Mouse (Mus musculus) brain, embryonic 14.5 days (tissue): ENCODE measurements around the gene Pak6.

Experiments used
- CTCF ChIP-seq: fragments of 200-500 bp; IDR thresholded peaks from 2 replicates; pipeline ENCODE4 v1.5.1; 2012; ENCODE audit warnings: inconsistent platforms, mild to moderate bottlenecking, moderate library complexity, borderline replicate concordance; ENCODE audit not compliant: insufficient read depth, insufficient read length; ENCODE audit errors: extremely low read depth
- POLR2A ChIP-seq: fragments of 200-500 bp; IDR thresholded peaks from 2 replicates; pipeline ENCODE4 v1.6.1; 2012; ENCODE audit warnings: mild to moderate bottlenecking, inconsistent platforms, borderline replicate concordance; ENCODE audit not compliant: poor library complexity, insufficient read depth, insufficient read length, severe bottlenecking; ENCODE audit errors: extremely low read depth

GRCm38 (mm10) chr2:118697311-118697877 lies 34.3 kb downstream of the Pak6 start:
- TF ChIP-seq CTCF (no peak), POLR2A (no peak)
